Mouse (Mus musculus) cortical plate, adult 2 months (tissue): ENCODE data around the gene Pus3. TPM values are rescaled to one million over a fixed set of nuclear protein-coding genes. Genes with fewer than 3 reads are reported as not detected.

ENCODE experiments used
- H3K27ac ChIP-seq: fragments of 200-500 bp; 2 replicates; pipeline ENCODE4 v1.5.1; 2012; ENCODE audit warnings: low read length, control low read depth, inconsistent platforms; ENCODE audit not compliant: insufficient read depth
- H3K4me1 ChIP-seq: fragments of 200-500 bp; 2 replicates; pipeline ENCODE4 v1.6.1; 2011; ENCODE audit warnings: low read length; ENCODE audit not compliant: control insufficient read depth, insufficient read depth
- H3K4me3 ChIP-seq: fragments of 200-500 bp; 2 replicates; pipeline ENCODE4 v1.5.1; 2011; ENCODE audit warnings: mild to moderate bottlenecking, low read length, control low read depth; ENCODE audit not compliant: insufficient read depth
- CTCF ChIP-seq: fragments of 200-500 bp; IDR thresholded peaks from 2 replicates; pipeline ENCODE4 v1.5.1; 2011; ENCODE audit warnings: mild to moderate bottlenecking, control low read depth, low read length; ENCODE audit not compliant: insufficient read depth; ENCODE audit errors: extremely low read depth
- POLR2A ChIP-seq: fragments of 200-500 bp; IDR thresholded peaks from 2 replicates; pipeline ENCODE4 v1.6.1; 2011; ENCODE audit warnings: mild to moderate bottlenecking, low read length, control low read depth; ENCODE audit not compliant: insufficient read depth; ENCODE audit errors: extremely low read depth
- polyA plus RNA-seq: library from polyadenylated mRNA; depleted of rRNA; stranded (reverse); fragments of >200 nt; gene quantifications from 2 replicates; pipeline ENCODE4 v1.2.3, GENCODE M21; 2012; rRNA removed

The Pus3 gene
- 11.4 and 12.0 TPM in 2 replicates for polyA plus RNA-seq

GRCm38 (mm10) chr9:35558257-35559008 lies at the start of gene Pus3, which contains the start of gene Ddx25:
Pus3 (plus strand) TSS chr9:35558595.
Ddx25 (minus strand) TSS chr9:35558528.
- TF ChIP-seq POLR2A: no peak
- no peak for TF ChIP-seq CTCF
- Histone ChIP-seq H3K27ac (no peak within 1 kb of the TSS), H3K4me1 (peaks cover 2% of the 10 kb centered on the region; the same call in 1 of the 2 replicates), H3K4me3 (peak within 1 kb of the TSS; percentile 70)

GRCm38 (mm10) chr9:35513900-35514299 lies 44.5 kb upstream of the Pus3 start:
- TF ChIP-seq CTCF (no peak), POLR2A (no peak)
- H3K4me1 ChIP-seq: no peaks in the 10 kb centered on the region
- H3K27ac ChIP-seq: no peak overlapping the region
- H3K4me3 ChIP-seq: no peak overlapping the region

GRCm38 (mm10) chr9:35516182-35516581 lies 42.2 kb upstream of the Pus3 start:
- TF ChIP-seq CTCF (no peak), POLR2A (no peak)
- no peaks in the 10 kb centered on the region for H3K4me1 ChIP-seq
- no peak overlapping the region for H3K27ac ChIP-seq
- no peak overlapping the region for H3K4me3 ChIP-seq

DNA sequence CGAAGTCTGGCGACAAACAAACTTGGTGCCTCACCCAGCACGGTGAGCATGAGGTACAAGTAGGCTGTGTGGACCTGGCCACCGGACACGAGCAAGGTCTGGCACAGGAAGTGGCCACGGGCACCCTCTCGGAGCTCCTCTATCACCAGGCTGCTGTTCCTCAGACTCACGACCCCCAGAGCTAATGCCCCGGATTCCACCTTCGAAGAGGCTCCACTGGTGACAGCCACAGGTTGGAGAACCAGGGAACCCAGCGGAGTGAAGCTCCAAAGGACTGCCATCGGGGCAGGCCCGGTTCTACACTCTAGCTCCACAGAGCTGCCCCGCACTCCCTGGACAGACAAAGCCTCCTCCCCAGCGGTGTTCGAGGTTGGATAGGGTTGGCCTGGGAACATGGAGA lies 41.7 kb upstream of the Pus3 start:
- no peak overlapping the region for H3K4me3 ChIP-seq
- no peak for TF ChIP-seq CTCF
- TF ChIP-seq POLR2A: no peak
- no peak overlapping the region for H3K27ac ChIP-seq
- H3K4me1 ChIP-seq: no peaks in the 10 kb centered on the region

DNA sequence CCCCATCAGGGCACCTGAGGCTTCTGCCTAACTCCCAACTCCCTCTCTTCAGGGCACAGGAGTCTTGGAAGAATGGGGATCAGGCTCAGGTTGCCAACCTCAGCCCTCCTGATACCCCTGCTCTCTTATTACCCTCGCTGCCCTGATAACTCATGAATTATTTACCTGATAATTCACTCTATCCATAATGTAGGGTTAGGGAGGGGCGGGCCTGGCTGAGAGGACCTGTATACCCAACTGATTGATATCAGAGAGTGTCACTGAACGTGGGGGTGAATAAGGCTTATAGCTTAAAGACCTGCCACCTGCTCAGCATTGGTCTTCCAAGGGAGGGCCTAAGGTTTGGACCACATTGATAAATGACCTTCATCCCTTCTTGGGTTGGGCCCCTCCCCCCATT lies 40.2 kb upstream of the Pus3 start, which contains the start of gene Gm1113:
Gene Gm1113, minus strand, starts transcription at position 101 of the 400 bp plus-strand sequence.
- Histone ChIP-seq H3K4me1 (no peaks in the 10 kb centered on the region), H3K27ac (no peak within 1 kb of the TSS), H3K4me3 (no peak within 1 kb of the TSS)
- TF ChIP-seq POLR2A: no peak
- TF ChIP-seq CTCF: no peak

DNA sequence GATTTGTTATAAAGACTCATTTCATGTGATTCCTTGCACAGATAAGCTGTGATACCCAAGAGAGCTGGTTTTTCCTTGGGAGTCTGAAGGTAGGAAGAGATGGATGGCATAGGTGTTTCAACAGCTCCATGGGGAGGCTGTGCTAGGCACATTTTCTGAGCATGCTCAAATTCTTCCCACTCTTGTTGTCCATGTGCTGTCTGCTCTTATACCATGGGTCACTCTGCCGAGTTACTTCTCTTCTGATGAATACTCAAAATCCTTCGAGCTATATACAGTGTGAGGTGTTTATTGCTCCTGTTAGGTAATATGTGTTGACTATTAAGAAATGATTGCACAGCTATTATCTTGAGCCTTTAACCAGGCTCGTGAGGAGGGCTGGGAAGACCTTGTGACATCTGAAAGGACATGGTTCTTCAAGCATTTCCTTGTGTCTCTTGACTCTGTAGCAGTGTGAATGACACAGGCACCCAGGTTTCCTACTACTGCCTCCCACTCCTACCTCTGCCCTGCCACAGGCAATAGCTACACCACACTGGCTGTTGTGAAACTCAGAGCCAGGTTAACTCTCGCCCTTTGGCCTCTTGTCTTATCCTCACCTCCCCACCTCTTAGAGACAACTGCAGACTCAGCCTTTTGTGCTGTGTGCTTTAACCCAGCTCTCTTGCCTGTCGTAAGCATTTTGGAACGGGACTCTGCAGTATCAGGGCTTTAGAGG lies 37.6 kb upstream of the Pus3 start:
- TF ChIP-seq POLR2A: no peak
- no peak for TF ChIP-seq CTCF
- no peak overlapping the region for H3K4me3 ChIP-seq
- H3K4me1 ChIP-seq: no peaks in the 10 kb centered on the region
- no peak overlapping the region for H3K27ac ChIP-seq

GRCm38 (mm10) chr9:35522241-35522640 lies 36.2 kb upstream of the Pus3 start:
- Histone ChIP-seq H3K4me1 (no peaks in the 10 kb centered on the region), H3K4me3 (no peak overlapping the region), H3K27ac (no peak overlapping the region)
- TF ChIP-seq CTCF (no peak), POLR2A (no peak)

DNA sequence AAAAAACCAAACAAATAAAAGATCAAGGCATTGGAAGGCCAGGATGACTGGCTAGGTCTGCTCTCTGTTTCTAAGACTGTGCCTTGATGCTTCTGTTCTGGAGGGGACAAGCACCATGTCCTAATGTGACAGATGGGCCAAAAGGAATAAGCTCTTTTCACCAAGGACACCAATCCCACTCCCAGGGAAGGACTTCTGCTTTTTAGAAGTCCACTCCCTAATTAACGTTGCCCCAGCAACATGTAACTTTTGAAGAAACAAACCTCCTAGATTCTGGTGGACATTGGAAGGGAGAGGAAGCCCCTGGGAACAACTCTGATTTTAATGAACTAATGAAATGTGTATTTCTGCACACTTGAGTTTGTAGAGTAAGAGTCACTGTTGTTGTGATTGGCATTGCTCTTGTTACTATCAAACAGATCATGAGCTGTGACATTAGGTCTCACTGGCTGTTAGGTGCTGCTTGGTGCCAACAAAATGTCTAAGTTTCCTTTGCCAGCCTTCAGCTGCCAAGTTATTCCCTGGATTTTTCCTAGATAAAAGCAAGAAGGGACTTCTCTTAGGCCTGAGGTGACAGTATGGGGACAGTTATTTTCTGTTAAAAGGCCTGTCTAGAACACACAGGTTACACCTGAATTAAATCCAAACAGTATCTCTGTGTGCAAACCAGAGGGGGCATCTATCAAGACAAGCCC lies 35.4 kb upstream of the Pus3 start:
- no peak for TF ChIP-seq CTCF
- no peak for TF ChIP-seq POLR2A
- Histone ChIP-seq H3K4me1 (no peaks in the 10 kb centered on the region), H3K4me3 (no peak overlapping the region), H3K27ac (no peak overlapping the region)

DNA sequence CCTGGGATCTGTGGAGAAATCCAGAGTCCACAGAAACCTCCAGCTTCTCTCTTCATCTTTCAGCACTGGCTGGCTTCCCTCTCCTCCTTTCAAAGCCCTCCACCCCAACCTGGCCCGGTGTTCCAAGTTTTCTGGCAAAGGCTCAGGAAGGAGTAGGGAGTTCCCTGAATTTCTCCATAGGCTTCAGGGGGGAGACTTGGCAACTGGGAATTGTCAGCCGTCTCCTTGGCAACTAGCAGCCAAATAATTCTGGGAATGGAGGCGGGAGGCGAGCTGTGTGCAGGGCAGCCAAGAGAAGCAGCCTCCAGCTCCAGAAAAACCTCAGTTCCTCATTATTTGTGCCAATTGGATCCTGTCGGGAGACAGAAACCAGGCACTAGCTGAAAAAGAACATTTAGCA lies 34.9 kb upstream of the Pus3 start:
- Histone ChIP-seq H3K4me1 (no peaks in the 10 kb centered on the region), H3K27ac (0 out of 2 replicates have a peak overlapping the region, but pooled peaks have one; percentile 44), H3K4me3 (no peak overlapping the region)
- TF ChIP-seq POLR2A (no peak), CTCF (no peak)

GRCm38 (mm10) chr9:35523941-35524411 lies 34.4 kb upstream of the Pus3 start:
- H3K4me1 ChIP-seq: no peaks in the 10 kb centered on the region
- TF ChIP-seq CTCF (peak; percentile 81), POLR2A (no peak)
- H3K27ac ChIP-seq: peak overlapping the region; percentile 44; the same call in 1 of the 2 replicates
- no peak overlapping the region for H3K4me3 ChIP-seq
